Mouse (Mus musculus) adrenal gland, postnatal 36 days (tissue): ENCODE measurements at regions not wholly inside any gene's neighbourhood (a gene's known extent, or its start where the extent isn't known, plus 50 kb on each side); places are given as distances from the start of the nearest gene placed in this dataset.

ENCODE experiments used
- DNase-seq, 2 experiments: peaks; one replicate each; pipeline ENCODE4 v3.0.0; 2021; ENCODE audit warnings: mixed read lengths in 1 of 2

DNA sequence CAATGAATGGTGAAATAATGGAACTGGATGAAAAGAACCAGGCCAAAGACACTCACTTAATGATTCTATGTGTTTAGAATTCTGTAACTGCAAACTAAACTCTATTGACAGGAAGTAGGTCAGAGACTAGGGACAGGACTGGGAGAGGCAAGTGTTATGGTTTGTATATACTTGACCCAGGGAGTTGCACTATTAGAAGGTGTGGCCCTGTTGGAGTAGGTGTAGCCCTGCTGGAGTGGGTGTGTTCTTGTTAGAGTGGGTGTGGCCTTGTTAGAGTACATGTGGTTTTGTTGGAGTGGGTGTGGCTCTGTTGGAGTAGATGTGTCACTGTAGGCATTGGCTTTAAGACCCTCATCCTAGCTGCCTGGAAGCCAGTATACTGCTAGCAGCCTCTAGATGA, 93.0 kb upstream of the Npas2 start:
- DNase-seq = no peak

DNA sequence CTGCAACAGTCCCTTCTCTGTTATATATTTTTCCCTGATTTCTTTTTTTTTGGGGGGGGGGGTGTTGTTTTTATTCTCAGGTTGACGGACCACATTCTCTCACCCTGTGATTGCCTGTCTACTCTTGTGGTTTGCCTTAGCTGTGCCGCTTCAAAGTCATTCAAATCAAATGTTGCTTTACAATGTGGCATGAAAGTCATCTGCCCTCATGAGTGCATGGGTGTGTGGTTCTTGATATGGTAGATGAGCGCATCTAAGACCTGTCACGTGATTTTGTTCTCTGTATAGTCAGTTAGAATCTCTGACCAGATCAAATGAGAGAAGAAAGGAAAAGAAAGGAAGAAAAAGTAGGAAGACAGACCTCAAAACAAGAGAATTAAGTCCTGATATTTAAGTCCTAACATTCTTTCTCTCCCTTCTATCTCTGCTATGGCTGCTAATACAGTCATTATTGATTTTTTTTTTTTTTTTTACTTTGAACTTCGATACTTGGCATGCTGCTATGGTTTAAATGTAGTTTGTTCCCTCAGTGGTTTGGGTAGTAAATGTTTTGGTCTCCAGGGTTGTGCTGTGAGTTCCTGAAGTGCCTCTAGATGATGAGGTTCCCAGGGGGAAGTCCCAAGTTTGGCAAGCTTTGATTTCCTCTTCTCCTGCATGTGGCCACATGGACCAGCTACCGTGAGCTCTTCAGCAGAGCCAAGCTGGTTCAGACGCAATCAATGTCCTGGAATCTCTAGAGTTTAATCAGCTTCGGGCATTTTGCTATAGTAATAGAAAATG, 91.2 kb upstream of the Npas2 start:
- DNase-seq = no peak

DNA sequence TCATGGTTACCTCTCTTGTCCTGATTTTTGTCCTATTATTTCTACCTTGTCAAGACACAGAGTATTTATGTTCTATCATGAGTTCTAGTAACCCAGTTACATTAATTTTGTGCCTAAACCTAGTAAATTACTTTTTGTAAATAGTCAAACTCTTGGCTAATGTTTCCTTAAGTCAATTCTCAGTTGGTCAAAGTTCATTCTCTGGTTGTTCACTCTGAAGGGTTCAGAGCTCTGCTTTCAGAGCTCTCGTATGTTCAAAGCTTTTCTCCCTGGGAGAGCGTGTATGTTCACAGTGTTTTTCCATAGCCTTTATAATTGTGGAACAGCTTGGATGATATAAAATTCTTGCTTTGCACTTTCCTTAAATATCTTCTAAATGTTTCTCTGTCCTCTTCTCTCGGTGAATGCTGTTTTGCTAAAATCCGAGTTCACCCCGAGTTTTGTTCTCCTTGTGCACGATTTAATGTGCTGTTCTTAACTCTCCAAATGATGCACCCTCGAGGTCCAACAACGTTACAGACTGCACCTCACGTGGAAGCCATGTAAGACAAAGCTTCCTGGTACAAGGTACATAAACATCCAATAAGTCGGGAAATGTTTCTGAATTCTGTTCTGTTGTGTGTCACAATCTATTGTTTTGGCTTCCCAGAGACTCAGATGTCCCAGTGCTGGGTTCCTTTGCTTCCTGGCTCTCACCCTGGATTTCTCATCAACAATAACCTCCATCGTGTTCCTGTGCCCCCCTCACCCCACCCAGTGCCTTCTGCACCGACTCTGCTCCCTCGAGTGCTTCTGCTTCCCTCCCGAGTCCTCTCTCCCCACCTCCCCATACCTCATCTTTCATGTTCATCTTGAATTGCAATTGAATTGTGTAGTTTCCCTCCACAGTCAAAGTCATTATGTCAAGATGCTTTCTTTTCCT, 90.3 kb upstream of the Npas2 start:
- no peak for DNase-seq

DNA sequence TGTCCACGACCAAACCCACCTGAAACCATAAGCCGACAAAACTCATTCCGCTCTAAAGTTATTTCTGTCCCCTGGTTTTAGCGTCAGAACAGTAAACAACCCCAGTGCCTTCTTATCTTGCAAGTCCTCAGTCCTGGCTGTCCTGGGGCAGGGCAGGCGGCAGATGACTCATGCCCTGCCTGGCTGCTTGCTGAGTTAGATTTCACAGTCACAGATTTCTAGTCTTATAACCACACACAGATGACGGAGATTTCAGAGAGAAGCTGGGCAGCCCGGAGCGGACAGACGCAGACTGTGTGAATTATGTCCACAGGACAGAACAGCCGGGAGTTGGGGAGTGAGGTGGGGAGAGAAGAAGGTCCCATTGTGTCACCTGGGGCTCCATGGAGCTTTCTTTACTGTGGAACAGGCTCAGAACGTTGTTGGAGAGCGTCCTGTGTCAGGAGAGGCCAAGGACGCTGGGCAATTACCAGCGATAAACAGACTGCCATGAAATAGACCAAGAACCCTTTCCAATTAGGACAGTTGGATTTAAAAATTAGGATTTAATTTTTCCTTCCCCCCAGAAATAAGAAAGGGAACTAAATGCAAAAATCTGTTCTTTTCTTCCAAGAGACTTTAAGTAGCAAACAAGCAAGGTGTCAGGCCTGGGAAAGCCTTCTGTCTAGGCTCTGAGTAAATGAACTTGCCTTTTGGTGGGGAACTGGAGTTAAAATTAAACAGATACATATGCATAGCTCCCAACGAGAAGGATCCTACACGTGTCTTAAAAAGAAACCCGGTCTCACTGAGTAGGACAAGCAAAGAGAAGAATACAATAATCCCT, 87.8 kb upstream of the Npas2 start:
- DNase-seq = peak; percentile 78 to 79

DNA sequence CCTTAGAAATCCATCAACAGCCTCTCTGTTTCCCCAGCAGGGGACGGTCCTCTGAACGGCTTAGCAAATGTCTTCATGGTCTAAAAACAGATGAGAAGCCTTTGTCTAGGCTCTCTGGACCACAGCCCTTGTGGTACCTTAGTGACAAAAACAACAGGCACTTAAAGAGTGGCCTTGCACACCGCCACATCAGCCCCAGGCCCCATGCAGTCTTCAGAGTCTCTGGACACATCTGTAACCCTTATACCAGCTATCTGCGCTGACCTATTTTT, 87.2 kb upstream of the Npas2 start:
- DNase-seq = no peak

DNA sequence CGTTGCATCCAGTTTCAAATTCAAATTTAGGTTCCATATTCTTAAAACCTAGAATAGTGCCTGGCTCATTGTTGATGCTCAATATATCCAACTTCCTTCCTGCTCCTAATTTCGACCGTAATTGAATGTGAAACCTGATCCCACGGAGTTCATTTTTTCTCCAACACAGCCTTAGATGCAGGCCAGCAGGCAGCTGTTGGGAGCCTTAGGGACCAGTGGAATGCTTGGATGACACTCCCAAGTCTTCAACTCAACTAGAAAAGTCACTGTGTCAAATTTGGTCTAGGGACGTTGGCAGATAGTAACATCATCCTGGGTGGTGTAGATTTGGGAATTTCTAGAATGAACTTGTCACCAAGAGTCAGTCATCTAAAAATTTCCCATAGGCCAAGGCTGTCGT, 86.9 kb upstream of the Npas2 start:
- DNase-seq = no peak

DNA sequence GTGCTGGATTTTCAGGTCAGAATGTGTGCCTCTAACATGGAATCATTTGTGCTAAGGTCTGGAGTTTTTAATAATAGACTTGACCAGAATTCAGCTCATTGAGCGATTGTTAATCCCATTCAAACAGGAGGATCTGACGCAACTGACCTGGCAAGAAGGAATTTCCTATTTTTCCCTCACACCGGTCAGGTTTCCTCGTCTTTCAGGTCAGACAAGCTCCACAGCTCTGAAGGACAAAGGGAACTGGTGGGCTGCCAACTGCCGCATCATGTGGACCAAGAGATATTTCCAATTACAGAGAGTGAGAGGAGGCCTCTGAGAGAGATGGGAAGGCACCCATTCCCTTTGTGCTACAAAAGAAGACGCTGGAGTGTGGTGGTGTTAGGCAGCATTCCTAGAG, 77.2 kb upstream of the Npas2 start:
- DNase-seq = no peak

DNA sequence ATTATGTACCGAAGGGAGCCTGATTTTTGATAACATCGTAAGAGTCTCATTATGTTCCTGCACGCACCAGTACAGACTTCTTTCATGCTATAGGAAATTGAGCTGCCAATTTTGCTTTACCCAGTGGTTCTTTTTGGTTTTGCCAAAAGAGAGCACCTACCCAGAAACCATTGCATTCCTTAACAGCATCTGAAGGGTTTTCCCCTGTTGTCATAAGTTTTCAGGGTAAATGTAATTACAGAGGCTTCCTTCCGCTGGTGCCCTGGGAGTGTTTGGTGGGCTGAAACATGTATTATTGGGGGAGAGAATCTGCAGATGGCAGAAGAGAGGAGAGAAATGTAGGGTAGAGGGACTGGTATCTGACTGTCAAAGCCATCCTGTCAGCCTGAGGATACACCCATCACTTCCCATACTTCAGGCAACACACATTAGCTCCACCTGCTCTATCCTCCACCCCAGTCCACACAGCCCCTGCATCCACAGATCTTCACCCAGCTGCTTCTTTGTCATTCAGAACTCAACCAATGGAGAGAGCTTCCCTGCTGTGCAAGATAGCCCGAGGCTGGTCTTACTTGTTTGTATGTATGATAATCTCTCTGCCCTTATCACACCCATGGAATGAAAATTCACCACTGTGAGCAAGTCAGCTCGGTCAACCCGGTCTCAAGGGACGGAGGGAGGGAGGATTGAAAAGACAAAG, 71.1 kb upstream of the Npas2 start:
- DNase-seq = no peak

DNA sequence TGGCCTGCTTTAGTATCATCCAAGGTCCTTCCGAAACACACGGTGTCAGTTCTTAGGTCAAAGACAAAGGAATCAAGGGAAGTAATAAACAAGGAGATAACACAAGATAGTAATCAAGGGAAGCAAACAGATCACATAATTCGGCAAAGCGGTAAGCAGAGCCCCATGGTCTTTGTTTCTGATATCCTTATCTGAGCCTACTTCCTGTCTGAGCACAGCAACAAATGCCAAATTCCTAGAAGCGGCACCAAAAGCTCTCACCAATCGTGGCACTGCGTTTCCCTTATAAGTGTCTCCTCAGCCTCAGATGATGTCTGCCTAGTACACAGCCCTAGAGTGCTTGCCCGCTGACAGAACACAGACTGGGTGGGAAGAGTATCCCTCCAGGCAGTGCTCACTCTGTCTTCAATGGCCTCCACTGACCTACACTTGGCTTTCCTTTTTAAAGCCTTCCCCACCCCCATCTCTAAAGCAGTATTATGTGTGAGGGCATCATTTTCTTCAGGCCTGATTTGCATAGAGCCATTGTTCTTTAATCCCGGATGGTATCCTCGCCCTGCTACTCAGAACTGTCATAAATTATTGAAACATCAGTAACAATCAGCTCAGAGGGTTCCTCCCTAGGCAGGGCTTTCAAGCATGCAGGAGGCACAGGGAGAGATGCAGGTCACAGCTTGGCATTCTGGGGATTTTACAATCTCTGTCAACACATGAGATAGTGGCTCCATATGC, 70.3 kb upstream of the Npas2 start:
- DNase-seq = no peak

DNA sequence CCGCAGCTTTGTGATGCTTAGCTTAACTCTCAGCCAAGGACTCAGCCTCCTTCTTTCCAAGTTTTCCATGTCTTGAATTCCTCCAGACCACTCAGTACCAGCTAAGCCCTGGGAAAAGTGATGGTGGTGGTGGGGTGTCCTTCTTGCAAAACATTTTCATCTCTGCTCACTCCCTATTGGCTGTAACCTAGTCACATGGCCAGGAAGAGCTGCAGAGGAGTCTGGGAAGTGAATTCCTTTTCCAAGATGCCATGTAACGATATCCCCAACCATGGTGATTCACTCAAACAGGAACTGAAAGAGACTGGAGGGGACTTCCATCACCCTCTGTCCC, 69.8 kb upstream of the Npas2 start:
- no peak for DNase-seq

DNA sequence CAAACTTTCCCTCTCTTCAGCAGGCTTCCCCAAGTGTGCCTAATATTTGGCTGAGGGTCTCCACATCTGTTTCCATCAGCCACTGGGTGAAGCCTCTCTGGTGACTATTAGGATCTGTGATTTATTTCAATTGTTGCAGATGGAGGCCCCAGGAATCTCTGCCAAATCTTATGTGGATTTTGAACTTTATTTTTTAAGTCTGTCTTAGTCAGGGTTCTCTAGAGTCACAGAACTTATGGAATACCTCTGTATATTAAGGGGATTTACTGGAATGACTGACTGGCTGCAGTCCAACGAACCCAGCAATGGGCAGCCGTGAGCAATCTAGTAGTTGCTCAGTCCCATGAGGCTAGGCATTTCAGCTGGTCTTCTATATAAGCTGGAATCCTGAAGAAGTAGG, 59.0 kb upstream of the Npas2 start:
- no peak for DNase-seq

DNA sequence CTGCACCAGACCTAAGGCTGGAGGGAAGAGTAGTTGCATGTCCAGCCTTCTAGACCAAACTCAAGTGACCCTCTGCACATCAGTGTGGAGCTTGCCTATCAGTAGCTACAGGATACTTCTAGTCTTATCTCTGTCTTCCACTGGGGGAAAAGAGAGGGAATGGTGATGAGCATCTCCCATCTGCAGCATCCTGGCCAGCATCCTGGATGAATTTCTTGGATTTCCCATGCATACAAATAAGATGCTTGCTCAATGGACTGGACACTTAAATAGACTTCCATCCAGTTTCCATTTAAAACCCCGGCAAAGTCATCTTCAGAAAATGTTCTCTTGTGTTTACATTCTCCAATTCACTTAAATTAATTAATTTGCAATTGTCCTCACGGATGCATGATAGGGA, 50.5 kb upstream of the Npas2 start:
- DNase-seq = no peak

DNA sequence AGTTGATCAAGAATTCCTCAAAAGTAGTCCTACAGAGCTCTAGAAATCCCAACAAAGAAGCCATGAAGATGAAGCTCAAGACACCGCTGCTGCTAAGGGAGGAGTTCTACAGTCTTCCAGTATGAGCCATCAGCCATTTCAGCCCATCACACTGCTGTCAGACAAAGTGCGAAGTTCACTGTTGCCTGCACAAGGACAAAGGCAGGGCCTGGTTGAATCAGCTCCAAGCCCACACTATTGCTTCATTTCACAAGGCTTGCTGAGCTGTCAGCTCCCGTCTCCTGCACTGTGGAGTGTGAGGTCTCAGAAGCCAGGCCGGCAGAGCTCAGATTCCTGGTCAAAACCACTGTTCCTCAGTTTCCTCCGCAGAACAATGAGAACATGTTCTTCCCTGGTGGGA, 49.9 kb upstream of the Npas2 start:
- DNase-seq = peak; percentile 47 to 74
